Mouse (Mus musculus): Measurements from ENCODE around the gene Gart.

Gart gene

GRCm38 (mm10) chr16:91609501-91610245 is 37.1 kb downstream of the Gart start:
- DNase-seq (ENCODE audit: extremely low spot score, low spot score), result no peak

DNA sequence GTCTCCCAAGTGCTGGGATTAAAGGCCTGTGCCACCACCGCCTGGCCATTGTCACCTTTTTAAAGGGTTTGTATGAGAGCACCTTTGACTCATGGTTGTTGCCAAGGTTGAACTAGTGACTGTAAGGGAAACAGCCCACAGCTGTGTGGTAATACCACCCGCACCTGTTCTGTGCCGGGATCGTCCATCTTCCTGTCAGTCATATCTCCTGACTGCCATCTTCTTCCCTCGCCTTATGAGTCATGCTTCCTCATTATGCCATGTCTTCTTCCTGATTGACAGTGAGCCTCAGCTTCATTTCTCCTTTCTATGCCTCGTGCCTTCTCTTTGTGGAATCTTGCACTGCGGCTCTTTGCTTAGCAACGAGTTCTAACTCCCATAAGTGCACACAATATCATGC is 39.8 kb downstream of the Gart start:
- no peak for DNase-seq (ENCODE audit: extremely low spot score, low spot score)

- DNase-seq (ENCODE audit: extremely low spot score, low spot score), result no peak
Measured at GRCm38 (mm10) chr16:91605156-91605555, 41.6 kb downstream of the Gart start.

DNA sequence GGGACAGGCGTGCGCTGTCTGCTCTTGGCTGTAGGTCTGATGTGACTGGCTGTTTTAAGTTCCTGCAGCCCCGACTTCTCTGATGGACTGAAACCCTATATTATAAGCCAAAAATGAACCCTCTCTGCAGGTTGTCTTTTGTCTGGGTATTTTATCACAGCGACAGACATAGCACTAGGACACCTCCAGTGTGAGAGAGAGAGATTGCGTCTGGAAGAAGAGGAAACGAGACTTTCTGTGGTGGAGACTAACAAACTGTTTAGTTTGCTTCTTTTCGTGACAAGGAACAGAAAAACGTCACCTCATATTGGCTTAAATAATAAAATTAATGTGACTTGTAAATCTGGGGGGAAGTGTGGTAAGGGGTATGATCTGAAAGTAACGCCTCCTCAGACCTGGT is 45.1 kb downstream of the Gart start:
- no peak for DNase-seq (ENCODE audit: extremely low spot score, low spot score)

GRCm38 (mm10) chr16:91601081-91601480 is 45.7 kb downstream of the Gart start:
- no peak for DNase-seq (ENCODE audit: extremely low spot score, low spot score)

GRCm38 (mm10) chr16:91599242-91599641 is 47.5 kb downstream of the Gart start:
- no peak for DNase-seq (ENCODE audit: extremely low spot score, low spot score)

DNA sequence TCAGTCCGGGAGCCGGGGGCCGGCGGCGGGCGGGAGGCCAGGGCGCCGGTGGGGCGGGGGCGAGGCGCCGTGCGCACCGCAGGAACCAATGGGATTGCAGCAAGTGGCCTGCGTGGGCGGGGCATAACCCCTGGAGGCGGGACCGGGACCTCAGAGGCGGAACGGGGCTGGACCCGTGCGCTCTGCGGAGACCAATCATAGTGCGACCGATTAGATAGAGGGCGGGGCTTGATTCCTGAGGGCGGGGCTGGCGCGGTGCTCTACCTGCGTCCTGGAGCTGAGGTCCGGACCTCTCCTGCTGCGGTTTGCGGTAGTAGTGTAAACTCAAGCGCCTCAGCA is 49.1 kb downstream of the Gart start, which contains the start of gene Tmem50b:
Tmem50b (minus strand) TSS at position 129 of the 339 bp plus-strand sequence.
- peak; percentile 96 for DNase-seq (ENCODE audit: extremely low spot score, low spot score)

DNA sequence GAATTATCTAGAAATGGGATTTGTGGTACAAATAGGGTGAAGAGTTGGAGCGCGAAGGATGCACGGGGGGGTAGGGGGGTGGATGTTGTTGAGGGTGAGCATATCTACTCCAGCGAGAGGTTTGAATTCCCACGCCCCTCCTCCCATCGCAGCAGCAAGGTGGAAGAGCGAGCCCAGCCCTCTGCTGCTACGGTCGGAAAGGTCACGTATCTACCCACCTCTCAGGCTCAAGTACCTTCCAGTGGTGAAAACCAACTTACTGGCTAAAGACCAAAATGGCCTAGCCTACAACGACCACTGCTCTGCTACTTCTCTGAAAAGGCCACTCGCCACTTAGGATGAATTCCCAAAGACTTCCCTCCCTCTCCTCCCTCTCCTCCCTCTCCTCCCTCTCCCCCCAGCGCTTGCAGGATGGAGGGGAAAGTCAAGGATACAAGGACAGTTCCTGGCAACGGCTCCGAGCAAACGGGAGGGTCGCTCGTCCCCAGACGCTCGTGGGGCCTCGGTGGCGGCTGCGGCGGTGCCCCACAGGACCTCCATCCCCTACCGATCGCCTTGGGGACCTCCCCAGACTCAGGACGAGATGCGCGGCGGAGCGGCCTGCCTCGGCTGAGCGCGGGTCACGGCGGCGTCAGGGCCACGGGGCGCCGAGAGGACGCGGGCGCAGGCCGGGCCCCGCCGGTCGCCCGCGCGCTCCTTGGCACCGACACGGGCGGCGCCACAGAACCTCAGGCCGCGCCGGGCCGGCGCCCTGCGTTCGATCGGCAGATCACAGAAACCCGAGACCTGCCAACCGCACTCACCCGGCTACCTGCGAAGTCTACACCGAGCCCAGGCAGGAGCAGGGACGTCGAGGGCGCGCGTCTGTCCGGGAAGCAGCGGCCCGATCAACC is 49.7 kb downstream of the Gart start:
- peak; percentile 73 for DNase-seq (ENCODE audit: extremely low spot score, low spot score)

- no peak for DNase-seq (ENCODE audit: extremely low spot score, low spot score)
Measured at GRCm38 (mm10) chr16:91596397-91596778, 50.4 kb downstream of the Gart start.

- no peak for DNase-seq (ENCODE audit: extremely low spot score, low spot score)
Measured at GRCm38 (mm10) chr16:91595076-91595475, 51.7 kb downstream of the Gart start.

GRCm38 (mm10) chr16:91593262-91593661 is 53.5 kb downstream of the Gart start:
- DNase-seq (ENCODE audit: extremely low spot score, low spot score), result no peak

DNA sequence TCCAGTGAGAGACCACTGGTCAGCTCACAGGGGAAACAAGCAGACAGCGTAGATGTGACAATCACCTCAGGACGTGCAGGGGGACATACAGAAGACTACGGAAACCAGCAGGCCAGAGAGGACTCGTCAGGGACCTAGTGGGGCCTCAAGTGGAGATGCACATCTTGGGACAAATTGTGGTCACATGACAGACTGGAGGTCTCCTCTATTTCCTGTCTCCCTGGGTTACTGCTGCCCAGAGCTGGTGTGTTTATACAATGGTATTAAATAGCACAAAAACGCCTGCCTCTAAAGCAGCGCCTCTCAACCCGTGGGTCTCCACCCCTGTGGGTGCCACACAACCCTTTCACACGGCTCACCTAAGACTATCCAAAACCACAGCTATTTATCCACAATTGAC is 54.6 kb downstream of the Gart start:
- no peak for DNase-seq (ENCODE audit: extremely low spot score, low spot score)

DNA sequence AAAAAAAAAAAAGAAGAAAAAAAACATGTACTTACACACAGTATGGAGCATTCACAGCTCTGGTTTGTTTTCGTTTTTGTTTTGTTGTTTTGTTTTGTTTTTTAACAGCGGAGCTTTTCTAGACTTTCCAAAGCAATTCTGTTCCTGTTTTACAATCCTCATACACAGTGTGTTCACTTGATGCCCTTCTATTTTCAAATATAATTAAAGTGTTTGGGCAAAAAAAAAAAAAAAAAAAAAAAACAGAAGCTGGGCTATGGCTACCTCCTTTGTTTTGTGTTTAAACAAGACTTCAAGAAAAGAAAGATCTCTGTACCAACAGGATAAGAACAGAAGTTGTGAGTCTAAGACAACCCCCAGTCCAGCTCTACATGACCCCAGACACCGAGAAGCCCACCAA is 58.0 kb downstream of the Gart start:
- no peak for DNase-seq (ENCODE audit: extremely low spot score, low spot score)

DNA sequence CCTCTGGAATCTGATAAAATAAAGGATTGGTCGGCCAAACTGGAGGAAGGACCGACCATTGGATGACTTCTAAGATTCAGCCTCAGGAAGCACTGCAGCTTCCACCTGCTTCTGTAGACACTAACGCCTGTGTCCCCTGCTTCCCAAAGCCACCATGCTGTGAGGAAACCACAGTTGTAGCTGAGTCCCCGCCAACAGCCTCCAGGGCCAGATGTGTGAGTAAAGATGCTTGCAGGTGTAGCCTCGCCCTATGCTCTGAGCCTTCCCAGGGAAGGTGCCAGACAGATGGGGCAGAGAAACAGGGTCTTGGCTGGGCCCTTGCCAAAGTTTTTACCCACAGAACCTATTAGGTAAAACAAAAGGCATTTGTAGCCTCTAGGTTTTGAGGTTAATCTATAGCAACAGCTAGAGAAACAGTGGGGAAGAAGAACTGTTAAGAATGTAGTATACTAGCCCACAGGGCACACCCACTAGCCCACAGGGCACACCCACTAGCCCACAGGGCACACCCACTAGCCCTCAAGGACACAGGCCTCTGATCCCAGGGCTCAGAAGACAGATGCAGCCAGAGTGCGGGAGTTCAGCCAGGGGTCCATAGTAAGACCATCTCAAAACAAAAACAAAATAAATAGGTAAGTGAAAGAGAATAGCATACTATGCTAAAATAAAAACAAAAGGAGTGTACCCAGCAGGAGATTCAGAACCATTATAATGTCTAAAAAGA is 58.9 kb downstream of the Gart start:
- DNase-seq (ENCODE audit: extremely low spot score, low spot score), result no peak

GRCm38 (mm10) chr16:91586244-91586643 is 60.5 kb downstream of the Gart start:
- no peak for DNase-seq (ENCODE audit: extremely low spot score, low spot score)

DNA sequence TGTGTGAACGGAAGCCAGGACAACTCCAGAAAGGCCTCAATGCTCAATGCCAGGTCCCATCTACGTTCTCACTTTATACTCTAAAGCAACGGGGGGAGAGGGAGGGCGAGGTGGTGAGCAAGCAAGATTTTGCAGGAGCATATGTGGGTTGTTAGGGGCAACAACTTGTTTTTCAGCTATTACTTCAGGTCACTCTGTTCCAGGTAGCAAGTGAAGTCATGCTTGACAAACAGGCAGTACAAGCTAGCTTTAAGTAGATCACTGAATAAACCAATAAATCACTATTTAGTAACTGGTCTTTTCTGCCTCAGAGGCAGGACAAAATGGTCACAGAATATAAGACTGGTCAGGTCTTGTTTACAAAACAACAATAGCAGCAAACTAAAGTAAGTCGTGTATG is 61.1 kb downstream of the Gart start:
- DNase-seq (ENCODE audit: extremely low spot score, low spot score), result no peak

- DNase-seq (ENCODE audit: extremely low spot score, low spot score), result peak; percentile 37
Measured at GRCm38 (mm10) chr16:91582307-91582706, 64.4 kb downstream of the Gart start.

DNA sequence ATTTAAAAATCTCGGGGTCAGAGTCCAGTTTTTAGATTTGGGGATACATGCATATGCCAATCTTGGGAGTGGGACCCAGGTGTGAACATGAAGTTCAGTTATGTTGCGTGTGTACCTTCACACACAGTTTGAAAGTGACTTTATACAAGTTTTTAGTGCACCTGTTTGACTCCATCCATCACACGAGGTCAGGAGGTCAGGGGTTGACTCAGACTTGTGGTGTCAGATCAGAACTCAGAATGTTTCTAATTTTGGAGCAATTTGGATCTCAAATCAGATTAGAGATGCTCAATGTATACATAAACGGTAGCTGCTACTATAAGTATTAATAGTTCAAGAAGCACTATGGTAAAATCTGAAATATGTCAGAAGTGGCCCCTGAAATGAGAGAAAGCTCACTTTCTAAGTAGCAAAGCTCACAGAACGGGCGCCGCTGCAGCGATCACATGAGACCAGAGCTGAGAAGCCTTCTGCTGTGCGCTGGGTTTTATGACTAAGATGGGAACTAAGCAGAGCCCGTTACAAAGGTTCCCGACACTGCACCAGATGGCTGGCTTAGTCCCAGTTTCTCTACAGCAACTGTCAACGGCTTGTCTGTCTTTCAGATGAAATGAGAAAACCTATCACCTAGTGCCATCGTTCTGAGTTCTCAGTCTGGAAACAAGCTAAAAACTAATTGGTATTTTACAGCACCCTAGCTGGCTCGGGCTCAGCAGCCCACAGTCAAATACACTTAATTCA is 67.6 kb downstream of the Gart start:
- DNase-seq (ENCODE audit: extremely low spot score, low spot score), result no peak

GRCm38 (mm10) chr16:91575151-91575550 is 71.6 kb downstream of the Gart start:
- no peak for DNase-seq (ENCODE audit: extremely low spot score, low spot score)
